Mouse (Mus musculus): ENCODE measurements around the gene Slc5a10.
A peak's percentile ranks its signal among the peaks of the same experiment; 100 is the strongest.

Gene Slc5a10

DNA sequence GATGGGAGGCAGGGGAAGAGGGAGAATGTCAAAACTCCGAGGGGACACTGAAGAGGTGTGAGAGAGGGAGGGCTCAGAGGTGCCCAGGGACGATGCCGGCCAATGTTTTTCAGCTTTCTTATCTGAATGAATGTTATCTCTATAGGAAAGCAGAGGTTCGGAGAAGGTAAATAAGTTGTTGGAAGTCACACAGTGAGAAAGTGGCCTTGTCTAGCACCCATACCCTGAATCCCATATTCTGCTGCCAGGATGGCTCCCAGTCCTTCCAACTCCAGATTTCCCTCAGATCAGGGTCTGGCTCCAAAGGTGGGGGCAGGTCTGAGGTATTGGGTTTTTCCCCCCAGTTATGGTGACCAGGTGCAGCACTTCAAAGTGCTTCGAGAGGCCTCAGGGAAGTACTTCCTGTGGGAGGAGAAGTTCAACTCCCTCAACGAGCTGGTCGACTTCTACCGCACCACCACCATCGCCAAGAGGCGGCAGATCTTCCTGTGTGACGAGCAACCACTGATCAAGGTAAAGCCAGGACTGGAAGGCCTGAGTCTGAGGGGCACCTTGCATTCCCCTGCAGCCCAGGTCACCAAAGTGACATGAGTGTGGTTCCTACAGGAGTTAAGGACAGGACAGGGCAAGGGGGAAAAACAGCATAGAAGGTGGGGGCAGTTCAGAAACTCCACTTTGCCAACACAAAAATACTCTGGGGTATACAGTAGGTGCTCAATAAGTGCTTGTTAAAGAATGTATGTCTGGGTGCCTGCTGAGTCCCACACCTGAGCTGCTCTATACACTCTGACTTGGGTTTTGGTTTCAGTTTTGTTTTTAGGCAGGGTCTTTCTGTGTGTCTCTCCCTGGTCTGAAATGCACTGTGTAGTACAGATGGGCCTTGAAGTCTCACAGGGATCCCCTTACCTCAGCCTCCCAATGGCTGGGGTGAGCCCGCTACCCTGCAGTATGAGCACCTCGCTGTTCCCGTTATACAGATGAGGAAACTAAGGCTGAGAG lies 50.8 kb downstream of the Slc5a10 start:
- no peak for DNase-seq (ENCODE audit: low spot score in 2 of 2)

DNA sequence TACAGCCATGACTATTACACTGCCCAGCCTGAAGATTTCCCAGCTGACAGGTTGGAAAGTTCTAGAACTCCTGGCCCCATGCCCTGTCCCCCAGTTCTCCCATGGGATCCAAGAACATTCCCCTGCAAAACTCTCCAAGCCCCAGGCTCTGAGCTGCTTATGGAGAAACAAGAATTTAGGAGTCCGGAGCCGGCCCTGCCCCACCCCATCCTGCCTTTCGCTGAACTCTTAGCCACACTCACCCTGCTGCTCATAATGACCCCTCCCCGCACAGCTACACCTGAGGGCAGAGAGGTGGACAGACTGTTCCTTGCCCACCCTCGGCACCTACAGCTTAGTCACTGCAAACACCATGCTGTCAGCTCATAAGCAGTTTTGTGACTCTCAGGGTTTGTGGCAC lies 52.8 kb downstream of the Slc5a10 start:
- no peak for DNase-seq (ENCODE audit: low spot score in 2 of 2)

DNA sequence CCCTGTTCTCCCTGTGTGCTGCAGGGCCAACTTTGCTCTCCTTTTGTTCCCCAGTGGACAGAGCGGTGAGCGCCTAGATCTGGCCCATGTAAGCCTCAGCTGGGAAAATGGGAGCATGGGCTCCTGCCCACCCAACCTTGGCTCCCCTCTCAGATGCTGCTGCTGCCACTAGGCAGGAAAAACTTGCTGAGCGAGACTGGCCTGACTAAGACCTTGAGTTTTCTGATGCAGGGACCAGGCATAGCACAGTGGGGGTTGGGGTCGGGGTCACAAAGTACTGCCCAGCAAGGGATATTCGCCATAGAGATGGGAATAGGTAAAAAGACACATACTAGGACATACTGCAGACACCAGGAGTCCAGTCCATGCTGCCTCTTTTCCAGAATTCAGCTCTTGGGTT lies 53.4 kb downstream of the Slc5a10 start:
- no peak for DNase-seq (ENCODE audit: low spot score in 2 of 2)

DNA sequence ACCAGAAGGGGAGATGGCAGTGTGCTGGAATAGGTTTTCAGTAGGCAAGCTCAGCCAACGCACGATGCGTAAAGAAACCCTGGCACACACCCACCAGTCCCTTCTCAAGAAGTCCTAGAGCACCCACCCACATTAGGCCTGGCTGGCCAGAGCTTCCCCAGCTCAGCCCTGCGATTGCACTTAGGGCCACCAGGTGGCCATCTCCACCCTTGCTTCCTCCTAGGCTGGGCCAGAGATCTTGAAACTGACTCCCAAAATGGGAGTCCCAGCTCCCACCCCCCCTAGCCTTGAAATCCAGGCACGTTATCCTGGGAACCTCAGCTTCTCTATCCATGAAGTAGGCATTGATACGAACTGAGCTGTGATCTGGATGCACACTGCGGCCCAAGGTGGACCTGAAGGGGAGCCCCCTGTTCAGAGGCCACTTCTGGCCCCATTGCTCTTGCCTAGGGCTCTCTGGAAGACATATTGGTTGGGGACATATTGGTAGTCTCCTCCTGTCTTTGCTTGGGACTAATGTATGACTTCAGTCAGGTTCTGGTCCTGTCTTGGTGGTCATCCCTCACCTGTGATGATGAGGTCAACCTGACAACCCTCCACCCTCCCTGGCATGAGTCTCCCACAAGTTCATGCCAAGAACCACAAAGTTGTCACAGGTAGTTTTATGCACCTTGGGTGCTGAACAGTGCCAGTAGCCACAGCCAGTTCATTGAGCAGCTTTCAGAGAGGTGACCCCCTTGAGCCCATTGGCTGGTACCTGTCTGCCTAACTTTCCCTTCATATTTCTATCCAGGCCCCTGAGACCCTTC lies 54.4 kb downstream of the Slc5a10 start:
- peak; percentile 40 to 44 for DNase-seq (ENCODE audit: low spot score in 2 of 2)

DNA sequence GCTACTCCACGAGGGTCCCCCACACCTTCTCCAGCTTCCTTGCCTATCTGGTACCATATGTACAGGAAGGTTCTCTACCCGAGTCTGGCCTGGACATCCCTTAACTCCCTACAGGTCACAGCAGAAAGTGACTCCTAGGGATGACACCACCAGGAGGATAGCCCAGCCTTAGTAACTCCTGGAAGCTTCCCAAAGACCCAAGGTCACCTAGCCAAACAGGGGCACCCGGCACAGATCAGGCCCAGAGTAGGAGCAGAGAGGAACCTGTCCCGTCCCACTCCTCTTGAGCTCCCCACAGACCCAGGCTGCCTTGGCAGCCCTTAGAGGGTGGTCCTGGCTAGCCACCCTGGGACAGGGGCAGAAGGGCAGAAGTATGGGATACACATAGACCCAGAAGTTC lies 55.2 kb downstream of the Slc5a10 start:
- DNase-seq (ENCODE audit: low spot score in 2 of 2) = no peak

DNA sequence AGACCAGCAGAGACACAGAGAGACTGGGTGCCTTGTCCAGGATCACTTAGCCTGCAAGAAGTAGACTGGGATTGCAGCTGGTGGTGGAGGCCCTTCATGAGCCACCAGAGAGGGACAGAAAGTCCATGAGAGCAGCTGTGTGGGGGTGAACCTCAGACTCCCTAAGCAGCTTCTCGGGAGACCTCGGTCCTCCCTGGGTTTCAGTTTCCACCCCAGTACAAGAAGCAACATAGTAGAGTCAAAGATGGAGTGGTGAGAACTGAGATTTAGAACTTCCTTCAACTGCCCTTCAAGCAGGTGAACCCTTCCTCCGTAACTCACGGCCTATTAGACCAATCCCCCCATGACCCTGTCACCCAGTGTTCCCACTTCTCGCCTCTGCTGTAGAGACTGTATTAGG lies 58.4 kb downstream of the Slc5a10 start:
- DNase-seq (ENCODE audit: low spot score in 2 of 2) = no peak

DNA sequence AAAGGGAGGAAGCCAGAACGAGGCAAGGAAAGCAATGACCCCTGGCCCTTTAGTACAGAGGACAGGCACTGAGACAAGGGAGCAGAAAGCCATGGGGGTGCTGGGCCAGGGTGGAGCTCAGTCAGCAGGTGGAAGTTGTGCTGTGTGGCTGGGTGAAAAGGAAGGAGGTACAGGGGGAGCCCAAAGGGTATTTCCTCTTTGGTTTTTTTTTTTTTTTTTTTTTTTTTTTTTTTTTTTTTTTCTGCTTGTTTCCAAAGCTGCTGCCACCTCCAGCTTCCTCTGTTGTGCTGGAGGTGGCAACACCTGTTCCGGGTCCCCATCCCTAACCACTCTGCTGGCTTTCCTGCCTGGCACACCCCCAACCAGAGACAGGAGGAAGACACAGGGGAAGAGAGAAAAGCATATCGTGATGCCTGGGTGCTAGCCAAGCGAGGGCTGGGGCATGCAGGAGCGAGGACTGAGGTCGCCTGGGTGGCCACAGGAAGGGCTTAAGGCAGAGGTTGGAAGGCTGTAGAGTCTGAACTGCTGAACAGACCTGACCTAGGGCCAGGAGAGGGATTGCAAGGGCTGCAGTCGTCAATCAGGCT lies 59.7 kb downstream of the Slc5a10 start:
- no peak for DNase-seq (ENCODE audit: low spot score in 2 of 2)

DNA sequence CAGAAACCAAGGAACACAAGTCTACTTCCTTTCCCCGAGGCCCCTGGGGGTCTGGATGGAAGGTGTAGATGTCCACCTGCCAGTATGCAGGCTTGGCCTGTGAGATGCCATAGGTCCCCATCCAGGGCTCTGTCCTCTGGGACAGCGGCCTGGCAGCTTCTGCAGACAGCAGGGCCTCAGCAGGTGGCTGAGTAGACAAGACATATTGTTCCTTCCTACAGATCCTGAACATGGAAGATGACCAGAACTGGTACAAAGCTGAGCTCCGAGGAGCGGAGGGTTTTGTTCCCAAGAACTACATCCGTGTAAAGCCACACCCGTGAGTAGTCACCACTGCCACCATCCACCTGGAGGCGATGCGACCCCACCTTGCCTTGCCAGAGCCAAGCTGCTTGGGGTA lies 60.6 kb downstream of the Slc5a10 start:
- no peak for DNase-seq (ENCODE audit: low spot score in 2 of 2)

DNA sequence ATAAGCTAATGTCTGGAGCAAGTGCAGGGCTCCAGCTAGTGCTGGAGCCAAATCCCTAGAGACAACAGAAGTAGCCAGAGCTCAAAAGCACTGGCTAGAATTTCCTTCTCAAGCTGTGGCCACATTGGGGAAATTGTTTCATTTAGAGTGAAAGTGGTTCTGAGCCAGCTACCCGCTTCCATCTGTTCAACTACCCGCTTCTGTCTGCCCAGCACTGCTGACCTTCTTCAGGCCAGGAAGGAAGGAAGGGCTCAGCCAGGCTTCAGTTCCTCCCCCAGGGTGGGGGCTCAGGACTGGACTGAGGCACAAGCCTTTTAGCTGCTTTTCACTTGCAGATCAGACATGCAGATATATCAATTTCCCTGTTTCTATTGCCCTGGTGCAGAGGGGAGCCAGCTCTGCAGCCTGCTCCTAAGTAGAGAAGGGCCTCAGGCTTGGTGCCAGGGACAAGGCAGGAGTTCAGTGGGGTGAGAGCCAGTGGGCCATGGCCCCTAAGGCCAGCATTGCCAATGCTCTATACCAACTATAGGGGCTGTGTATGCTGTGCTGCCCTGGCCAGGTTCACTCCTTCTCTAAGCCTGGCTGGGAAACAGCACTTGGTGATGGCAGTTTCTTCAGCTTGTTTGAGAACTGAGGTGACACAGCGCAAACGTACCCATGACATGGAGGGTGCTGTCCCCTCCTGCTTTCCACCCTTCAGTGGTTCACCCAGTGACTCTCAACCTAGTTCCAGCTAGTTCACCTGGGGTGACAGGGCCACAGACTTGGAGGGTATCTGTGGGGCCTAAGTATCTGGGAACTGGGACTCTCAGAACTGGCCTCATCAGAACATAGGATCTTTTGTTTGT lies 61.4 kb downstream of the Slc5a10 start:
- peak; percentile 58 for DNase-seq (ENCODE audit: low spot score in 2 of 2)

DNA sequence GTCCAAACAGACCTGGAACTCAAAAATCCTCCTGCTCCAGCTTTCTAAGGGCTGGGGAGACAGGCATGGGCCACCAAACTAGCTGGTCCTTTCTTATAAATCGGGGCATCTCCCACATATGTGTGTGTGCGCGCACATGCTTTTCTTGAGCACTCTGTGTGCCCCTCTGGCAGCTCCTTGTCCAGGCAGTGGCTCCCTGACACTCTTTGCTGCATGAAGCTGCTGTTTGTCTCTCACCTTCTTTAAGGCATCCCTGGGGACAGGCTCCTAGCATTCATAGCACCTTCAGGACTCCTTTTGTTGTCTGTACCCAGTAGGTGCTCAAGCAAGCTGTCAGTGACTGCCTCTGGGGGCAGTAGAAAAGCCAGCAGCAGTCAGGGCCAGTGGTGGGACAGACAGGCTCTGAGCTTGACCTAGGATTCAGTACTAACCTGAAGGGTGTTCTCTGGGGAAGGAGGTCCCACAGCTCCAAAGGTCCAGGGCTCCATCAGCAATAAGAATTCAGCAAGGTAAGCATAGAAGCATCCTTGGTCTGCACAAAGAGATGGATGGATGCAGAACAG lies 62.2 kb downstream of the Slc5a10 start:
- DNase-seq (ENCODE audit: low spot score in 2 of 2) = no peak

DNA sequence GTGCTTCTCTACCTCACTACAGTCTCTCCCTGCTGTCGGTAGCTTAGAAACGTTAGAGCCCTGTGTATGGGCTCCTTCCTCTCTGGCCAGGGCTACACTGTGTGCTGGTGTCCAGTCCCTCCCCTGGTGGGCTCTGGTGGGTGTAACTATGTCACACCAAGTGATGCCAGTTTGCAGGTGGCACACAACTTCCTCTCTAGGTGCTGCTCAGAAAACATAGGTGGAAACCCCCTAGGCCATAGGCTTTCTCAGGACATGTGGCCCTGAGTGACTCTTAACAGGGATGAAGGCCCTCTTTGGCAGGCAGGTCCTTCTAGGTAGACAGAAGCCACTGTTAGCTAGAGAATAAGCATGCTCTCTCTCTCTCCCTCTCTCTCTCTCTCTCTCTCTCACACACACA lies 63.2 kb downstream of the Slc5a10 start:
- no peak for DNase-seq (ENCODE audit: low spot score in 2 of 2)

DNA sequence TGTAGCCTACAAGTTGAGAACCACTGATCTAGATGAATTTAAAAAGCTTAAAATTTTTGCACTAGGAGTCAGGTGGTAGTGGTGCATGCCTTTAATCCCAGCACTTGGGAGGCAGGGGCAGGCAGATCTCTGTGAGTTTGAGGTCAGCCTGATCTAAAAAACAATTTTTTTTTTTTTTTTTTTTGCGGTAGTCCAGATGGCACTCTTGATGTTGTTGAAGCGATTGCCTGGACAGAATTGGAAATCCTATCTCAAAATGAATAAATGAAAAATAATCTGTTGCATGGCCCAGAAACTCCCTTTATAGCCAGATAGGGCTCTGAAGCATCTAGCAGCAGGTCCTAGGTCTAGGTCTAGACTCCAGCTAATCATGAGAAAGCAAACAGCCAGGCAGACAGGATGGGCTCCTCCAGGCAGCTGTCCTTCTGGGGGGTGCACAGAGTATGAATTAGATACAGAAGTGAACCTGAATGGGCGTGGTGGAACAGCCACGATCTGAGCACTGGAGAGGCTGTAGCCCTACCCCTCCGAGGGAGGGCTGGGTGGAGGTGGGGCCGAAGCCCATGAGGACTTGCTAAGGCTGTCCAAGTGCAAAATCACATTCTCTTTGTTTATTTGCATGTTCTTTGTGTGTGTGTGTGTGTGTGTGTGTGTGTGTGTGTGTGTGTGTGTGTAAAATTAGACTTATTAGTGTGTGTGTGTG lies 64.3 kb downstream of the Slc5a10 start:
- no peak for DNase-seq (ENCODE audit: low spot score in 2 of 2)

DNA sequence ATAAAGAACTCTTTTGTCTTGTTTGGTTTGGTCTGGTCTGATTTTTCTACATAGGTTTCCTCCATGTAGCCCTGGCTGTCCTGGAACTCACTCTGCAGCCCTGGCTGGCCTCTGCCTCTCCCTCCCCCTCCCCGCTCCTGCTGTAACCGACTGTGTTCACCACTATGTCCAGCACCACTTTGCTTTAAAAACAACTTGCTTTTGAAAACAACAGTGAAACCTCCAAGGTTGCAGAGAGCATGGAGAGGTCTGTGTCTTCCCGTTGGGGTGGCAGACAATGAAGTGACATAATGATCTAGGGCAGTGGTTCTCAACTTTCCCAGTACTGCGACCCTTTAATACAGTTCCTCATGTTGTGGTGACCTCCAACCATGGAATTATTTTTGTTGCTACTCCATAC lies 65.0 kb downstream of the Slc5a10 start:
- no peak for DNase-seq (ENCODE audit: low spot score in 2 of 2)

DNA sequence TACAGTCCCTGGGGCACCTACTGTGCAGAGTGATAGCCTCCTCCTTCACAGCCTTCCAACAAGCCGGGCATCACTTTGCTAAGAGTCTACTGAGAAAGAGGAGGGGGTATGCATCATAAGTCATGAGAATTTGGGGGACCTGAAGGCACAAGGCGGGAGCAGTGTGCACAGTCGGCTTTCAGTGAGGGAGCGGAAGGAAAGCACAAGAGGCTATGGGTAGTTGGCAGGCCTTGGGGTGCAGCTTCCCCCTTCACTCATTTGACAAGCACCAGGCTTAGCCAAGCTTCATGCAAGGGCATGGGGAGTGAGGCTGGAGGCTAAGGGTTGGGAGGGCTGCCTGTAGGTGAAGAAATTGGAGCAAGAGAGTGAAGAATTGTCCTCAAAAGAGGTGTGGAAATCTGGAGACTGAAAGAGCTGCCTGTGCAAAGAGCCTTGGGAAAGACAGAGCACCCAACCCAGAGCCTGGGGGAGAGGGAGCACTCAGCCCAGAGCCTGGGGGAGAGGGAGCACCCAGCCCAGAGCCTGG lies 65.8 kb downstream of the Slc5a10 start:
- no peak for DNase-seq (ENCODE audit: low spot score in 2 of 2)

DNA sequence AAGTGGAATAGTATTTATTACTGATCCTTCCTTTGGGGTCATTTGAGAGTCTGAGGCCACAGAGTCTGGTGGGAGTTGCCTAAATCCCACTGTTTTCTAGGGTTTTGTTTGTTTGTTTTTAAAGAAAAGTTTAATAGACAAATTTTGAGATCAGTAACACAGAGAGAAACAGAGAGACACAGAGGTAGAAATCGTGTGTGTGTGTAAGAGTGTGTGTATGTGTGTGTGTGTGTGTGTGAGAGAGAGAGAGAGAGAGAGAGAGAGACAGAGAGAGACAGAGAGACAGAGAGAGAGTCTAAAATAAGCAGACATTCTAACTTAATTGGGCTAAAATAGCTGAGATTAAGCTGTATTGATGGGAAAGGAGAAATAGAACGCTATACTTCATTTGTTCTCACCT lies 67.1 kb downstream of the Slc5a10 start:
- DNase-seq (ENCODE audit: low spot score in 2 of 2) = no peak

DNA sequence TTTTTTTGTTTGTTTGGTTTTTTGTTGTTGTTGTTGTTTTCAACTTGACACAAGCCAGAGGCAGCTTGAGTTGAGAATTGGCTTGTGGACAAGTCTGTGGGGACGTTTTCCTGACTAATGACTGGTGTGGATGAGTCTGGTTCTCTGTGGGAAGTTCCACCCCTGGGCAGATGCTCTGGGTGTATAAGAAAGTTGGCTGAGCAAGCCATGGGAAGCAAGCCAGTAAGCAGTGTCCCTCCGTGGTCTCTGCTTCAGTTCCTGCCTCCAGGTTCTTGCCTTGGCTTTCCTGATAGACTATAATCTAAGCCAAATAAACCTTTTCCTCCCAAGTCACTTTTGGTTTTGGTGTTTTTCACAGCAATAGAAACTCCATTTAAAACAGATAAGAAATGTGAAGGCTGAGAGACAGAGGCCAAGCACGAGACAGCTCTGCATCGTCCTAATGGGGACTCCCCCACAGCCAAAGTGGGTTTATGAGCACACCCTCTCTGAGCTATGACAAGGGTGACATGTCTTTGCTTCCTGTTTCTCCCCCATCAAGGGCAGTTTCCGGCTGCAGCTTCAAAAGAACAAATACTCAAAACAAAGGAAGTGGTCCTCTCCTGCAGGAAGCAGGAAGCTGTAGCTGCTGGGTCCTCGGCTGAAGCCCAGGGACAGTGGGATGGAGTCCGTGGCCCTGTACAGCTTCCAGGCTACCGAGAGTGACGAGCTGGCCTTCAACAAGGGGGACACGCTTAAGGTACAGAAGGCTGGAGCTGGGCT lies 67.8 kb downstream of the Slc5a10 start, which contains the start of gene Grap:
Gene Grap (plus strand): TSS at position 580 of the 762 bp plus-strand sequence.
- no peak for DNase-seq (ENCODE audit: low spot score in 2 of 2)

DNA sequence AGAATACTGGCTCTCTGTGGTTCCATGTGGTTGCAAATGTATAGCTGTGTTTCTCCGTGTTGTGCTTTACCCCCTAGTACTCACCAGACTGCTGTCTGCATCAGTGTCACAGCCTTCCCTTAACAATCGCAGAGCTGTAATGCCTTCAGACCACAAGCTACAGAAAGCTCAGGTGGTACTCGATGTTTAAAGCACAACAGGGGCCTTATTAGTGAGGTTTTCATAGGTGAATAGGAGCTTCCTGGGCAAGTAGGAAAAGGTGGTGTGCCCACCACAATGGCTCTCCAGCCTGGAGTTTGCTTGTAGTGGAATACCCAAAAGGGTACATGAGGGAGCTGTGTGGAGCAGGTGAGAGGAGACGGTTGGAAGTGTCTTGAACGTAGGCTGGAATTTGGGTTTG lies 68.4 kb downstream of the Slc5a10 start:
- no peak for DNase-seq (ENCODE audit: low spot score in 2 of 2)

DNA sequence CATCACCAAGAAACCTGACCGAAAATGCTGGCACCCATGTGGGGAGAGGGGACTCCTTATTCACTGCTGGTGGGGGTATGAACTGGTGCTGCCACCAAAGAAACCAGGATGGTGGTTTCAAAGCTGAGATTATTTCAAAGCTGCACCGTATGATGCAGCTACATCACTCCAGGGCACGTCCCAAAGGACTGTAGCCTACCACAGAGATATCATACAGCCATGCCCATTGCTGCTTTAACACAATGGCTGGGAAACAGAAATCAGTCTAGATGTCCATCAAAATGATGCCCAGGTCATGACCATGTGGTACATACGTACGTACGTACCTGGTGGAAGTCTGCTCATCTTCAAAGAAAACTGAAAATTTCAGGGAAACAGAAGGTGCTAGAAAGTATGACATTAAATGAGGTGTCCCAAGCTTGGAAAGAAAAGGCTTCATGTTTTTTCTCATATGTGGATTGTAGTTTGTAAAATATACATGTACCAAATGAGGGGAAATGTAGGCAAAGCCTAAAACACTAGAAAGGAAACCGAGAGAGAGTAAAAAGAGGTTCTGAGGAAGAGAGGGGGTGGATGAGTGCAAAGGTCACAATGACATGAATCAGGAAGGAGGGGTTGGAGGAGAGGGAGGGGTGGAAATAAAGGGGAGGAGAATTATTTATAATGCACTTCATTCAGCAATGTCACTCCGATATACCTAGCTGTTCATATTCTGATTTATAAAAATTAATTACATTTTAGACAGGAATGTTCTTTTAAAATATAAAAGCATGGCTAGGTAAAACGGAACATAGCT lies 70.0 kb downstream of the Slc5a10 start:
- DNase-seq (ENCODE audit: low spot score in 2 of 2) = no peak

DNA sequence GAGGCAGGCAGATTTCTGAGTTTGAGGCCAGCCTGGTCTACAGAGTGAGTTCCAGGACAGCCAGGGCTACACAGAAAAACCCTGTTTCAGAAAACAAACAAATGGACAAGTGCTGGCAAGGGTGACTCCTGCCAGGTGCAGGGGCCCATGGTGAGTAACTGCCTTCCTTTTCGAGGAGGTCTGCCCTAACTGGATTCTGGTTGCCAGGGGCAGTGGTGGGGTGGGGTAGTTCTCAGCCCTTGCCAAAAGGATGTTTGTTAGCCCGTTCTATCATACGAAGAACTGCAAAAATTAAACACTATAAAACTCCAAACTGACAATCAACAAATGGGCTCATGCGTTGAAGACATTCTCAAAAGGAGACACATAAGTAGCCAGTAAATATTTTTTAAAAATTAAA lies 71.0 kb downstream of the Slc5a10 start:
- DNase-seq (ENCODE audit: low spot score in 2 of 2) = no peak

Data from right cerebral cortex, postnatal 10 days (tissue).